Mouse (Mus musculus) CD8-positive naive resting alpha-beta T cell, adult 2 months (primary cell): ENCODE measurements around the gene Pde5a.

Experiments
- DNase-seq, 2 experiments: peaks; one replicate each; pipeline ENCODE4 v3.0.0; 2022; ENCODE audit warnings: low read depth in 2 of 2, low spot score in 2 of 2

The Pde5a gene

GRCm38 (mm10) chr3:122763240-122763761 lies 34.6 kb downstream of the Pde5a start:
- DNase-seq, result no peak

- DNase-seq, result no peak
These were observed 35.0 kb downstream of the Pde5a start for GRCm38 (mm10) chr3:122763768-122764167.

GRCm38 (mm10) chr3:122766930-122767329 lies 38.2 kb downstream of the Pde5a start:
- no peak for DNase-seq

- no peak for DNase-seq
These were observed 39.1 kb downstream of the Pde5a start for GRCm38 (mm10) chr3:122767841-122768240.

- DNase-seq, result no peak
These were observed 52.7 kb downstream of the Pde5a start for GRCm38 (mm10) chr3:122781417-122781816.

- no peak for DNase-seq
These were observed 55.5 kb downstream of the Pde5a start for GRCm38 (mm10) chr3:122784245-122784644.

- DNase-seq, result no peak
These were observed 59.6 kb downstream of the Pde5a start for GRCm38 (mm10) chr3:122788314-122788713.

- DNase-seq, result no peak
These were observed 60.8 kb downstream of the Pde5a start for GRCm38 (mm10) chr3:122789544-122789943.

- DNase-seq, result no peak
These were observed 71.3 kb downstream of the Pde5a start for GRCm38 (mm10) chr3:122800050-122800449.

GRCm38 (mm10) chr3:122800553-122801435 lies 72.0 kb downstream of the Pde5a start:
- DNase-seq, result no peak

GRCm38 (mm10) chr3:122801436-122802221 lies 72.9 kb downstream of the Pde5a start:
- no peak for DNase-seq

- DNase-seq, result no peak
These were observed 78.6 kb downstream of the Pde5a start for GRCm38 (mm10) chr3:122807313-122807712.

- no peak for DNase-seq
These were observed 81.5 kb downstream of the Pde5a start for GRCm38 (mm10) chr3:122810090-122810863.

GRCm38 (mm10) chr3:122810986-122811385 lies 82.2 kb downstream of the Pde5a start:
- no peak for DNase-seq

GRCm38 (mm10) chr3:122814531-122814930 lies 85.8 kb downstream of the Pde5a start:
- no peak for DNase-seq

GRCm38 (mm10) chr3:122818282-122818681 lies 89.5 kb downstream of the Pde5a start:
- DNase-seq, result no peak

- DNase-seq, result no peak
These were observed 92.0 kb downstream of the Pde5a start for GRCm38 (mm10) chr3:122820700-122821099.

GRCm38 (mm10) chr3:122828270-122829058 lies 99.7 kb downstream of the Pde5a start:
- DNase-seq, result no peak

- no peak for DNase-seq
These were observed 105.8 kb downstream of the Pde5a start for GRCm38 (mm10) chr3:122834519-122834918.

- DNase-seq, result no peak
These were observed 106.5 kb downstream of the Pde5a start for GRCm38 (mm10) chr3:122835097-122835850.
